32 mouse cellular contexts compared by ENCODE assay signal in genomic region chr15:98155944-98156343, GRCm38 (mm10). TPM values are rescaled to one million over a fixed set of nuclear protein-coding genes. Genes with fewer than 3 reads are reported as not detected.
DNase-seq lines count a peak whose midpoint lies in the region; ATAC-seq and TF ChIP-seq lines count a peak whose summit lies in the region.
"Had no signal": no experiment of that assay in that cellular context is flagged by ENCODE, and none has a peak within 500 bp of the region (broad histone marks: within the 10 kb centered on the region; RNA-seq: fewer than 3 reads in every experiment).

No protein-coding gene starts in this region.

- no peaks in the 10 kb centered on the region for H3K27me3 ChIP-seq in kidney, embryonic 15.5 days
- no peaks in the 10 kb centered on the region for H3K27me3 ChIP-seq in ES-Bruce4 (ENCODE audit: control insufficient read depth, insufficient read depth, low read length, poor library complexity, severe bottlenecking)
- H3K27me3 ChIP-seq: heart, embryonic 12.5 days; hindbrain, embryonic 13.5 days; stomach, embryonic 15.5 days had no signal

- no peaks in the 10 kb centered on the region for H3K9me3 ChIP-seq in kidney, embryonic 15.5 days (replicated peaks)
- no peaks in the 10 kb centered on the region for H3K9me3 ChIP-seq in ES-Bruce4 (replicated peaks; ENCODE audit: control insufficient read depth, insufficient read depth, low read length, poor library complexity, severe bottlenecking)
- H3K9me3 ChIP-seq: heart, embryonic 12.5 days; hindbrain, embryonic 13.5 days; stomach, embryonic 15.5 days had no signal

- H3K4me3 ChIP-seq in kidney, embryonic 15.5 days (replicated peaks), result no peak overlapping the region
- H3K4me3 ChIP-seq in ES-Bruce4 (ENCODE audit: low read depth, low read length), result no peak overlapping the region
- H3K4me3 ChIP-seq: heart, embryonic 12.5 days; hindbrain, embryonic 13.5 days; left cerebral cortex, adult 2 months; myocyte; stomach, embryonic 15.5 days had no signal

- peak; percentile 61 for DNase-seq in adrenal gland, adult 2 months
- DNase-seq in adrenal gland, adult 18-20 months (ENCODE audit: low spot score in 2 of 2), result no peak
- DNase-seq in kidney, adult 9 months, result peak; percentile 32
- DNase-seq in adipocyte (ENCODE audit: low spot score), result peak; percentile 21
- DNase-seq in retina, embryonic 14.5 days (ENCODE audit: low spot score), result no peak
- DNase-seq in B cell, adult 2 months, result no peak
- DNase-seq: cerebellum, postnatal 10 days; forebrain, postnatal 0 days; gastrocnemius, postnatal 36 days; kidney, postnatal 14 days; layer of hippocampus, adult 9-11 months; left cerebral cortex, postnatal 4 days; liver; lung, postnatal 10 days; midbrain, embryonic 14.5 days; right cerebral cortex, postnatal 25 days; thymus, adult 18-20 months had no signal

- peaks cover 6% of the 10 kb centered on the region; the same call in 1 of the 2 replicates for H3K4me1 ChIP-seq in kidney, embryonic 15.5 days
- H3K4me1 ChIP-seq in ES-Bruce4 (ENCODE audit: control insufficient read depth, insufficient read depth, low read length), result no peaks in the 10 kb centered on the region
- H3K4me1 ChIP-seq: heart, embryonic 12.5 days; hindbrain, embryonic 13.5 days; stomach, embryonic 15.5 days had no signal

- TF ChIP-seq POLR2A in ES-Bruce4 (IDR thresholded peaks at IDR 0.05; ENCODE audit: insufficient read depth, low read length), result no peak

- H3K4me2 ChIP-seq in kidney, embryonic 15.5 days, result no peak overlapping the region
- H3K4me2 ChIP-seq: heart, embryonic 12.5 days; hindbrain, embryonic 13.5 days; stomach, embryonic 15.5 days had no signal

- H3K36me3 ChIP-seq in kidney, embryonic 15.5 days, result no peaks in the 10 kb centered on the region
- H3K36me3 ChIP-seq in ES-Bruce4 (ENCODE audit: control insufficient read depth, insufficient read depth, low read length, poor library complexity, severe bottlenecking), result no peaks in the 10 kb centered on the region
- H3K36me3 ChIP-seq: heart, embryonic 12.5 days; hindbrain, embryonic 13.5 days; stomach, embryonic 15.5 days had no signal

- no peak for ATAC-seq in kidney, embryonic 15.5 days (replicated peaks; ENCODE audit: low FRiP score)
- ATAC-seq: forebrain, postnatal 0 days had no signal

- TF ChIP-seq CTCF in ES-Bruce4 (IDR thresholded peaks at IDR 0.05; ENCODE audit: low read depth, low read length), result no peak

- TF ChIP-seq EP300 in ES-Bruce4 (IDR thresholded peaks at IDR 0.05; ENCODE audit: insufficient read depth, low read depth, low read length), result peak; percentile 99

- WGBS in kidney, embryonic 15.5 days, result 63% methylated on average over 4 of the region's 4 CpGs

- H3K9ac ChIP-seq in kidney, embryonic 15.5 days, result no peak overlapping the region
- H3K9ac ChIP-seq in ES-Bruce4 (ENCODE audit: low read depth, poor library complexity, severe bottlenecking), result no peak overlapping the region
- H3K9ac ChIP-seq: forebrain, postnatal 0 days; heart, embryonic 12.5 days; hindbrain, embryonic 13.5 days; stomach, embryonic 15.5 days had no signal

- no peak overlapping the region for H3K27ac ChIP-seq in kidney, embryonic 15.5 days
- peak overlapping the region; percentile 94 for H3K27ac ChIP-seq in ES-Bruce4 (ENCODE audit: insufficient read depth, low read length)
- H3K27ac ChIP-seq: hindbrain, embryonic 13.5 days; left cerebral cortex, adult 2 months; stomach, embryonic 15.5 days had no signal

RNA-seq across cellular contexts. Expression of gene Asb8, which starts 9.5 kb away (rescaled TPM):
- total RNA-seq in adrenal gland, adult 2 months (2021), result 10 to 100 TPM; 37.3 to 43.0 TPM
- polyA plus RNA-seq in adrenal gland, adult 2 months (2012; rRNA removed), result 25.3 and 28.5 TPM in 2 replicates
- total RNA-seq in adrenal gland, adult 18-20 months (2021), result 10 to 100 TPM; 38.1 to 41.2 TPM
- 46.2 and 47.4 TPM in 2 replicates for polyA plus RNA-seq in kidney, embryonic 15.5 days (2015; fragmentation: Nextera tagmentation; extraction: Ambion mirVana)
- 34.7 and 34.9 TPM in 2 replicates for polyA plus RNA-seq in ES-Bruce4 (2011; ENCODE audit: insufficient read depth, insufficient read length, low read depth, missing spikeins)

RNA-seq across cellular contexts. Expression of gene Ccdc184, which starts 11.0 kb away (rescaled TPM):
- under 1 TPM; 0.75 to 0.90 TPM for total RNA-seq in adrenal gland, adult 2 months (2021)
- polyA plus RNA-seq in adrenal gland, adult 2 months (2012; rRNA removed), result 1.0 and 1.5 TPM in 2 replicates
- total RNA-seq in adrenal gland, adult 18-20 months (2021), result 1 to 10 TPM in 1 of 2 experiments, under 1 TPM in 1; 0.83 to 1.1 TPM
- polyA plus RNA-seq in kidney, embryonic 15.5 days (2015; fragmentation: Nextera tagmentation; extraction: Ambion mirVana), result 0.99 and 1.6 TPM in 2 replicates
- 0.81 and 1.8 TPM in 2 replicates for polyA plus RNA-seq in ES-Bruce4 (2011; ENCODE audit: insufficient read depth, insufficient read length, low read depth, missing spikeins)
- total RNA-seq: gastrocnemius, postnatal 36 days; megakaryocyte progenitor cell, adult 5-6 weeks; MEL had no signal

RNA-seq across cellular contexts. Expression of gene Olfr288, which starts 39.4 kb away (rescaled TPM):
- not detected for total RNA-seq in adrenal gland, adult 2 months (2021)
- not detected in 2 replicates for polyA plus RNA-seq in adrenal gland, adult 2 months (2012; rRNA removed)
- not detected for total RNA-seq in adrenal gland, adult 18-20 months (2021)
- polyA plus RNA-seq in kidney, embryonic 15.5 days (2015; fragmentation: Nextera tagmentation; extraction: Ambion mirVana), result not detected in 2 replicates
- polyA plus RNA-seq in ES-Bruce4 (2011; ENCODE audit: insufficient read depth, insufficient read length, low read depth, missing spikeins), result not detected in 2 replicates
- total RNA-seq: forebrain, postnatal 0 days; gastrocnemius, postnatal 36 days; heart, postnatal 25 days; left cerebral cortex, adult 2 months; megakaryocyte progenitor cell, adult 5-6 weeks; MEL had no signal
- polyA plus RNA-seq: embryonic facial prominence, embryonic 14.5 days; forebrain, postnatal 0 days; heart, embryonic 12.5 days; hindbrain, embryonic 13.5 days; intestine, embryonic 14.5 days; liver, embryonic 16.5 days; midbrain, embryonic 14.5 days; myocyte; neural tube, embryonic 14.5 days; spleen, adult 2 months; stomach, embryonic 15.5 days had no signal

Comparison
In these comparisons a context has a peak if more than half of its experiments do, and no peak if none do; other contexts are left out.
1. DNase-seq: peak in adrenal gland, adult 2 months (single experiment), kidney, adult 9 months (single experiment) and adipocyte (single experiment); none in adrenal gland, adult 18-20 months (0 of 2), retina, embryonic 14.5 days (single experiment) and B cell, adult 2 months (0 of 2).